Mouse (Mus musculus) neutrophil, adult 5-6 weeks (primary cell): Measurements from ENCODE around the gene Epx. TPM values are rescaled to one million over a fixed set of nuclear protein-coding genes. Genes with fewer than 3 reads are reported as not detected.
"Not testable (repeated sequence)": the region's sequence is repeated elsewhere in the genome, so short reads cannot be mapped to it uniquely, and the experiment has no call there.

Experiments
- ATAC-seq: fragments of 151-379, 151-347 bp; 2 replicates; pipeline ENCODE4 v1.8.0; 2017; ENCODE audit warnings: mild to moderate bottlenecking, moderate TSS enrichment; ENCODE audit not compliant: insufficient number of reproducible peaks, poor library complexity, low FRiP score, severe bottlenecking; ENCODE audit errors: extremely low read depth
- total RNA-seq: library from RNA; stranded (forward); fragments of 200-1000 nt; gene quantifications from 2 replicates; pipeline ENCODE4 v1.2.3, GENCODE M21; 2017

The Epx gene
- total RNA-seq: not detected in 2 replicates

GRCm38 (mm10) chr11:87875436-87875835, at the start of gene Epx:
Gene Epx, minus strand, starts transcription at chr11:87875536.
- no peak for ATAC-seq

- no peak for ATAC-seq
These were observed 45.6 kb upstream of the Epx start, which contains the start of gene Olfr464 for GRCm38 (mm10) chr11:87920966-87921365. Gene Olfr464, minus strand, starts transcription at chr11:87920967.

DNA sequence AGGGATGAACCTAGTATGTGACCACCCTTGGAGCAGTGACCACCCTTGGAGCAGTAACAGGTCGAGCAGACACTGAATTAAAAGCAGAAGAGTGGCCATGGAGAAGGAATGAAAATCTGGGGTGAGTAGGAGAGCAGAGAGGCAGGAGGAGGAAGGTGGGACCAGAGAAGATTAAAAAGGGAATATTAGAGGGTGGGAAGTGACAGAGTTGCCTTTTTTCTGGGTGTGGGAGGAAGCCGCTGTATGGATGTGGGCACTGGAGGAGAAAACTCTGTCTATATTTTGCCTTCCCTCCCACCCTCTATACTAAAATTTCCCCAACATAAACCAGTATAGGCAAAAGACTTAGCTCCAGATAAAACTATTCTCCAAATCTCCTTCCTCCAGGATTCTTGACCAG, 45.0 kb upstream of the Epx start:
- ATAC-seq: no peak

DNA sequence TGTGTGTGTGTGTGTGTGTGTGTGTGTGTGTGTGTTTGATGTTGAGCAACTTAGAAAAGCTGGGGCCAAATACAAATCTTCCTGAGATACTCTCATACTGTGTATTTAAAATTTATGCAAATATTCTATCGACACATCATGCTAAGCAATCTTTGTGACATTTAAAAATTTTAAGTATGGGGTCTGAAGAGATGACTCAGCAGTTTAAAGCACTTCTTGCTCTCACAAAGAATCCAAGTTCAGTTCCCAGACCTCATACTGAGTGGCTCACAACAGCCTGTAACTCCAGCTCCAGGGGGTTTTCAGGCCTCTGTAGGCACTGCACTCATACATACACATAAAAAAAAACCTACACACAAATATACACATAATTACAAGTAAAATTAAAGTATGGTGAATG, 40.7 kb upstream of the Epx start:
- ATAC-seq: no peak

DNA sequence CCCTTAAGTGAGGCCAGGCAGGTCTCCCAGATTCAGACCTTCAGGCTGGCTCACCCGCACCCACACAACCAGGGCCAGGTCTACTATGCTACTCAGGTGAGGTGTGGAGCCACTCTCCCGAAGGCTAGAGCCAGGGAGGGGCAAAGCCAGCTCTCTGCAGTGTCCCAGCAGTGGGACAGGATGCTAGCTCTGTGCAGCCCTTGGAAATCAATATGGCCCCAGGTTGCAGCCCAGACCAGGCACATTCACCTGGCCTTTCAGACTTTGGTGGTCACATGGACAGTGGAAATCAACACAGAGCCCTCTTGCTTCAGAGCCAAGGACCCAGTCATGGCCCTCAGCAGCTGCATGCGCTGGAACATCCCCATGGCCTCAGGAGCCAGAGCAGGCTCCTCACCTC, 29.0 kb upstream of the Epx start:
- no peak for ATAC-seq

- ATAC-seq: no peak
These were observed 22.0 kb upstream of the Epx start, which contains the start of gene Olfr463 for GRCm38 (mm10) chr11:87897287-87897686. Gene Olfr463, minus strand, starts transcription at chr11:87897387.

DNA sequence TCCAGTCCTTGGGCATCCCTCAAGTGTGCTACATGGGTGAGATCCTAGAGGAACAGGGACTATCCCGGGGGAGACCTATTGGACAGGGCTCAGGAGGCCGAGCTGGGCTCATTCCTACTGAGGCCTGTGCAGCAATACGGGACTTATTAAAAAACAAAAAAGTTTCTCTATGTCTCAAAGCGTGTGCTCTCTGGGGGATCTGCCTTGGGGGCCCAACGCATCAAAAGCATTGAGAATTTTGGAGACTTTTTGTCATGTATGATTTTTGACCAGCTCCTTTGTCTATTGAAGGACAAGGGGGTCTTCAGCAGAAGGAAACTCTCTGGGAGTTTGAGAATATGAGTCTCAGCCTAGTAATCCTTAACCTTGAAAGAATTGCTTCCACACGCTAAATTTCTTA, 16.8 kb upstream of the Epx start, which contains the start of gene Olfr462:
Gene Olfr462 (minus strand): TSS at position 101 of the 400 bp plus-strand sequence.
- no peak for ATAC-seq

DNA sequence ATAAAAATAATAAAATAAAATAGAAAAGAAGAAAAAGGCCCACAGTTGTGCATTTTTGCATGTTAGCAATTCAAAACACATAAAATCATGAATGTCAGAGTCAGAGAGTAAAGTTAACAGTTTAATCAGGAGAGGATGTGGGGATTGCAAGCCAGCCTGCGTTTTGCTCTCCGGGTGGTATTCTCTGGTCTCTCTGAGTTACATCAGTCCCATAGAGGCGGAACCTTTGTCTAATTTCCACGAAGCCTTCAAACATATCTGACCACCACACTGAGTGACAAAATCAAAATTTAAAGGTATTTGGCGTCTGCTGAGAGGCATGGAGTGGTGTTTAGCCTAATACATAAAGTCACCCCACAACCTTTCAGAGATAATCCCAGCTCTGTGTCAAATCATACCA, 9.5 kb upstream of the Epx start:
- ATAC-seq: no peak

GRCm38 (mm10) chr11:87883493-87883892, 8.2 kb upstream of the Epx start:
- no peak for ATAC-seq

DNA sequence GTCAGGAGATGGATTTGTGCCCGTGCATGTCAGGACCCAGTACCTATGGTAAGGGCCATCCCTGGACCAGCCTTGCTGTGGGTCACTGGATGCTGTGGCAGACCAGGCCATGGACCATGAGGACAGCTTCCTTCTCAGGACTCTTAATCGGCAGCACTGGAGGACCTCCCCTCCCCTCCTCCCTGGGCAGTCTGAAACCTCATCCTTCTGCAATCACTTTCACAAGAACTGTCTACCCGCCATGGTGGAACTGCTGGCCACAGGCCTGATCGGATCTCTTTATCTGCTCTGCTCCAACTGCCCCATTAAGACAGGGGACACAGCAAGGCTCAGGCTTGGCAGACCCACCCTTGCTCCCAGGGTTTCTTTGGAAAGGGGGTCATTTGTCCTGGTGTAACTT, 6.4 kb upstream of the Epx start:
- no peak for ATAC-seq

DNA sequence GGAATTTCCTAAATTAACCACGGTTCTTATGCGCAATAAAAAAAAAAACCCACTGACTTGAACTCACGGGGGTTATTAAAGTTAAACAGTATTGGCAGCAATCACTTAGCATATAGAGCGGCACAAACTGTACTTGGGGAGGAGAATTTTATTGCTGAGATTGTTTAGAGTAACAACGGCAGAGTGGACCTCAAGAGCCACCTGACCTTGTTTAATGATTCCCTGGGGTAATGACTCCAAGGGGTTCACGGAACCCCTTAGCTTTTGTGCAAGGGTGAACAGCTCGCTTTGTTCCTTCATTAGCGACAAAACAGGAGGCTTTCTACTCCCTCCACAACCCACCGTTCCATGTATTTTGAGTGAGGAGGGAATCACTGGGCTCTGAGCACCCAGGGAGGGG, 4.5 kb upstream of the Epx start:
- ATAC-seq: no peak

- ATAC-seq: no peak
These were observed 3.6 kb downstream of the Epx start for GRCm38 (mm10) chr11:87871766-87872165.

GRCm38 (mm10) chr11:87870096-87870495, 5.2 kb downstream of the Epx start:
- no peak for ATAC-seq

- not testable (repeated sequence) for ATAC-seq
These were observed 8.4 kb downstream of the Epx start for GRCm38 (mm10) chr11:87866891-87867290.

DNA sequence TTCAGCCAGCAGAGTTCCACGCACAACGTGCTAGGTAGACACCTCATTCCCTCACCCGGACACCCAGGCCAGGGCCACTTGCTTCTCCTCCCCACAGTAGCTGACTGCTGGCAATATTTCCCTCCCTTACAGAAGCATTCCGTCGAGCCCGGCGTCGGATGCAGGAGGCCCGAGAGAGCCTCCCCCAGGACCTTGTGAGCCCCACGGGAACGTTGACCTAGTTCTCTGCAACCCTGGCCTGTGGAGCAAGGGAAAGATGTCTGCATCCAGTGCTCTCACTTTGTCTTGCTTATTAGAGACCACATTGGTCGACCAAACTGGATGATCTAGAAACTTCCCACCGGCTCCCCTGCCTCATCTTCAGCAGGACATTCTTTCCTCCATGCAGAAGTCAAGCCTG, 12.5 kb downstream of the Epx start:
- no peak for ATAC-seq

- no peak for ATAC-seq
These were observed 14.9 kb downstream of the Epx start for GRCm38 (mm10) chr11:87860426-87860825.

DNA sequence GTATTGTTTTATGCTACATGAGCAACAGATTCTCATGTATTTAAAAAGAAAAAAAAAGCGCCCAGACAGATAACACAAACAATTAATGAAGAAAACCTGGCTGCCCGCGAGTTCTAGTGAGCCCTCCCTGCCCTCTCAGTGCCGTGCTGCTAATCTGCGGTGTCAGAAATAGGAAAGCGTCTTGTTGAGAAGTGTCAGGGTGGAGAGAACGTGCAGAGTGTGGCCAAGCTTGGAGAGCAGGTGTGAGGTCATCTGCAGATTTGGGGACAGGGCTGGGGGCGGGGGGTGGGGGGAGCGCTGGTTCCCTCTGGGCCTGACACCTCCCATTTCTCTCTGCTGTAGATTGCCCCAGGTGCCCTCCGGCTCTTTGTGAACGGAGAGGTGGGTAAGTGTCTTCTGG, 16.1 kb downstream of the Epx start:
- no peak for ATAC-seq

DNA sequence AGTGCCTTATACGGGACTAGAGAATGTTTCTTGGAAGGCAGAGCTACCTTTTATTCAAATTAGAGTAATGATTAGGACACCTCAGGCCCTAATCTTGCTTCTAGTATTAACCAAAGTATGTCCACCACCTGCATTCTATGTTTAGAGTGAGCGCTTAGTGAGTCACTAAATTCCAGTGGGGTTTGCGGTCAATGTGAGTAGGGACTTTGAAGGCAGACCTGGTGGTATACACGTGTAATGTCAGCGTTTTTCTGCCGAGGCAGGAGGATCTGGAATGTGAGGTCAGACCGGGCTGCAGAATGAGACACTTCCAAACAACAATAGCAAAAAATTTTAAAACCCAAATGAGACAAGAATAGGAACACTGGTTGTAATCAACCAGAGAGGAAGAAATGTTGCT, 20.8 kb downstream of the Epx start:
- no peak for ATAC-seq

DNA sequence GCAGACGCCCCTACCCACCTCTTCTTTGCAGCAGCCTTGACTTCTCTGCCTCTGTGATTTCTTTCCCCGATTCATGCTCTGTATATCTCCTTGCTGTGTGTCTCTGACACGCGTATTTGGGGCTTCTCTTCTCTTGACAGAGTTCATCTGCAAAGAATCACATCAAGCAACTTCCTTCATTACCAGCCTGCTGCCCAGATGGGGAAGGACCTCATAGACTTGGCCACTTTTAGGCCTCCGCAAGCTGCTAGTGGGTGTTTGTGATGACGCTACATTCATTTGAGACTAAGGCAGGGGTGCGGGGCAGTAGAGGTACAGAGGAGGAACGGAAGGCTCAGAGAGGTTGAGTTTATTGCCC, 21.8 kb downstream of the Epx start:
- ATAC-seq: no peak

- ATAC-seq: peak; percentile 84
These were observed 22.4 kb downstream of the Epx start, which contains the start of gene Mks1 for GRCm38 (mm10) chr11:87852690-87853596. Gene Mks1, plus strand, starts transcription at chr11:87853215.

- ATAC-seq: no peak
These were observed 27.5 kb downstream of the Epx start for GRCm38 (mm10) chr11:87847884-87848283.
